Mouse (Mus musculus): ENCODE results near the gene Hacd2. TPM values are rescaled to one million over a fixed set of nuclear protein-coding genes. Genes with fewer than 3 reads are reported as not detected.

Gene Hacd2
- polyA plus RNA-seq, 1 experiment, result 38.2 TPM

- Histone ChIP-seq H3K4me1 (ENCODE audit: control insufficient read depth, insufficient read depth, low read length) (peaks cover 8% of the 10 kb centered on the region; the same call in 1 of the 2 replicates), H3K4me3 (ENCODE audit: insufficient read depth, low read length) (peak within 1 kb of the TSS; percentile 72), H3K27ac (ENCODE audit: insufficient read depth, low read length) (peak within 1 kb of the TSS; percentile 95)
- TF ChIP-seq CTCF (IDR thresholded peaks at IDR 0.05; ENCODE audit: extremely low read depth, insufficient read depth, low read length) (no peak), POLR2A (IDR thresholded peaks at IDR 0.05; ENCODE audit: extremely low read depth, insufficient read depth, low read length) (no peak)
Observed at GRCm38 (mm10) chr16:35154641-35155390, 132.6 kb downstream of the Hacd2 start, which contains the start of gene Adcy5. Adcy5 (plus strand) TSS chr16:35154877.

GRCm38 (mm10) chr16:35155391-35156305 lies 133.4 kb downstream of the Hacd2 start:
- H3K27ac ChIP-seq (ENCODE audit: insufficient read depth, low read length), result peak overlapping the region; percentile 95
- TF ChIP-seq POLR2A (IDR thresholded peaks at IDR 0.05; ENCODE audit: extremely low read depth, insufficient read depth, low read length) (no peak), CTCF (IDR thresholded peaks at IDR 0.05; ENCODE audit: extremely low read depth, insufficient read depth, low read length) (0 out of 2 replicates have a peak, but pooled peaks have one; percentile 22)
- peak overlapping the region; percentile 72 for H3K4me3 ChIP-seq (ENCODE audit: insufficient read depth, low read length)
- H3K4me1 ChIP-seq (ENCODE audit: control insufficient read depth, insufficient read depth, low read length), result peaks cover 13% of the 10 kb centered on the region

DNA sequence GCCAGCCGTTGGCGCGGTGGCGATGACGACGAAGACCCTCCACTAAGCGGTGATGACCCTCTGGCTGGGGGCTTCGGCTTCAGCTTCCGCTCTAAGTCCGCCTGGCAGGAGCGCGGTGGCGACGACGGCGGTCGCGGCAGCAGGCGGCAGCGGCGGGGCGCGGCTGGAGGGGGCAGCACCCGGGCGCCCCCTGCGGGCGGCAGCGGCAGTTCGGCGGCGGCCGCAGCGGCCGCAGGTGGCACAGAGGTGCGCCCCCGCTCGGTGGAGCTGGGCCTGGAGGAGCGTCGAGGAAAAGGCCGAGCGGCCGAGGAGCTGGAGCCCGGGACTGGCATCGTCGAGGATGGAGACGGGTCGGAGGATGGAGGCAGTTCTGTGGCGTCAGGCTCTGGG lies 134.1 kb downstream of the Hacd2 start:
- Histone ChIP-seq H3K4me1 (ENCODE audit: control insufficient read depth, insufficient read depth, low read length) (peaks cover 15% of the 10 kb centered on the region), H3K27ac (ENCODE audit: insufficient read depth, low read length) (peak overlapping the region; percentile 95), H3K4me3 (ENCODE audit: insufficient read depth, low read length) (peak overlapping the region; percentile 72)
- TF ChIP-seq POLR2A (IDR thresholded peaks at IDR 0.05; ENCODE audit: extremely low read depth, insufficient read depth, low read length) (no peak), CTCF (IDR thresholded peaks at IDR 0.05; ENCODE audit: extremely low read depth, insufficient read depth, low read length) (no peak)

DNA sequence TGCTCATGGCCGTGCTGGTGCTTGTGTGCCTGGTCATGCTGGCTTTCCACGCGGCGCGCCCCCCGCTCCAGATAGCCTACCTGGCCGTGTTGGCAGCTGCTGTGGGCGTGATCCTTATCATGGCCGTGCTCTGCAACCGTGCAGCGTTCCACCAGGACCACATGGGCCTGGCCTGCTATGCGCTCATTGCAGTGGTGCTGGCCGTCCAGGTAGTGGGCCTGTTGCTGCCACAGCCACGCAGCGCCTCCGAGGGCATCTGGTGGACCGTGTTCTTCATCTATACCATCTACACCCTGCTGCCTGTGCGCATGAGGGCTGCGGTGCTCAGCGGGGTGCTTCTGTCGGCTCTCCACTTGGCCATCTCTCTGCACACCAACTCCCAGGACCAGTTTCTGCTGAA lies 134.6 kb downstream of the Hacd2 start:
- Histone ChIP-seq H3K4me1 (ENCODE audit: control insufficient read depth, insufficient read depth, low read length) (peaks cover 15% of the 10 kb centered on the region), H3K4me3 (ENCODE audit: insufficient read depth, low read length) (peak overlapping the region; percentile 72), H3K27ac (ENCODE audit: insufficient read depth, low read length) (peak overlapping the region; percentile 73; the same call in 1 of the 2 replicates)
- no peak for TF ChIP-seq POLR2A (IDR thresholded peaks at IDR 0.05; ENCODE audit: extremely low read depth, insufficient read depth, low read length)
- TF ChIP-seq CTCF (IDR thresholded peaks at IDR 0.05; ENCODE audit: extremely low read depth, insufficient read depth, low read length), result no peak

Other genes with a start within 250 kb of the Hacd2 start
- gene Adcy5, start 132.4 kb downstream of the Hacd2 start, polyA plus RNA-seq (2012; rRNA removed), result 52.6 and 93.4 TPM in 2 replicates

Measured in cortical plate, adult 2 months (tissue).